Mouse (Mus musculus) hindbrain, embryonic 16.5 days (tissue): ENCODE measurements around the gene Mark4. TPM values are rescaled to one million over a fixed set of nuclear protein-coding genes. Genes with fewer than 3 reads are reported as not detected.
A peak's percentile ranks its signal among the peaks of the same experiment; 100 is the strongest.

Source experiments
- ATAC-seq: fragments of 200-750 bp; cut with Nextera tagmentation; 2 replicates; pipeline ENCODE4 v1.8.0; 2017; ENCODE audit warnings: moderate TSS enrichment, moderate library complexity
- H3K27ac ChIP-seq: fragments of 300-500 bp; sonication (generic); 2 replicates; pipeline ENCODE4 v1.5.1; 2014; ENCODE audit warnings: low read depth, mild to moderate bottlenecking, control low read depth, low read length, moderate library complexity
- H3K27me3 ChIP-seq: fragments of 300-500 bp; sonication (generic); replicated peaks from 2 replicates; pipeline ENCODE4 v1.6.1; 2014; ENCODE audit warnings: low read length; ENCODE audit not compliant: control insufficient read depth, insufficient read depth
- H3K36me3 ChIP-seq: fragments of 300-500 bp; sonication (generic); 2 replicates; pipeline ENCODE4 v1.6.1; 2014; ENCODE audit warnings: mild to moderate bottlenecking, low read length, moderate library complexity, mixed read lengths; ENCODE audit not compliant: control insufficient read depth, insufficient read depth
- H3K4me1 ChIP-seq: fragments of 300-500 bp; sonication (generic); 2 replicates; pipeline ENCODE4 v1.6.1; 2014; ENCODE audit warnings: low read depth, low read length; ENCODE audit not compliant: control insufficient read depth, insufficient read depth
- H3K4me2 ChIP-seq: fragments of 300-500 bp; sonication (generic); 2 replicates; pipeline ENCODE4 v1.6.1; 2014; ENCODE audit warnings: mild to moderate bottlenecking, low read length, control low read depth, moderate library complexity
- H3K4me3 ChIP-seq: fragments of 300-500 bp; sonication (generic); 2 replicates; pipeline ENCODE4 v1.5.1; 2014; ENCODE audit warnings: mild to moderate bottlenecking, low read length, control low read depth, moderate library complexity
- H3K9ac ChIP-seq: fragments of 300-500 bp; sonication (generic); 2 replicates; pipeline ENCODE4 v1.6.1; 2014; ENCODE audit warnings: low read depth, mild to moderate bottlenecking, control low read depth, low read length, moderate library complexity
- H3K9me3 ChIP-seq: fragments of 300-500 bp; sonication (generic); 2 replicates; pipeline ENCODE4 v1.6.1; 2014; ENCODE audit warnings: mild to moderate bottlenecking, low read length, moderate library complexity; ENCODE audit not compliant: control insufficient read depth
- WGBS: fragments of 180-500 bp; shearing (Covaris S2); extraction: QIAGEN DNeasy Blood & Tissue Kit; methylation state at CpG from one replicate; pipeline ENCODE4 v1.1.7; 2014; 5-methylcytosine and 5-hydroxymethylcytosine counted together
- polyA plus RNA-seq: library from polyadenylated mRNA; unstranded; fragments of >200 nt; fragmentation: Nextera tagmentation; extraction: Ambion mirVana; gene quantifications from 2 replicates; pipeline ENCODE4 v1.2.1, GENCODE M21; 2015

Mark4 gene
- polyA plus RNA-seq, 1 experiment from 2014 or later = 15.9 TPM

DNA sequence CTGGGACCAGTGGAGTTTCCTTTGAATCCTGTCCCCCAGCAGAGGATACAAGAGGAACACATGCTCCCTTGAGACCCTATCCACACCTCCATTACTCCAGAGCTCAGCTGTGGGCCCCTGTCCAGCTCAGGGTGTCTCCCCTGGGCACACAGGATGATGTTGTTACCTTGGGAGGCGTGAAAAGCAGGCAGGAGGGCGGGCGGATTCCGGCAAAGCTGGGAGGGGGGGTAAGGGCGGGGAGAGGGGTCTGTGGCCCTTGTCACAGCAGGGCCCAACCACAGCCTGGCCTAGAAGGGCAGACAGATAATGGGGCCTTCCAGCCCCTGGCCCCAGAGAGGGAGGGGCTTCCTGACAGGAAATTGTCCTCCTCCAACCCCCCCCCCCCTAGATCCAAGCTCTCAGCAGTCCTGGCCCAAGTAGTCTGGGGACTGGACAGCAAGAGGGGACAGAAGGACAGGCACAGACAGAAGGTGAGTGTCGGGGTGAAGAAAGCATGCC is 4.3 kb upstream of the Mark4 start, which contains the start of gene Exoc3l2:
Exoc3l2 (plus strand) TSS at position 448 of the 498 bp plus-strand sequence.
- H3K4me2 ChIP-seq = no peak within 1 kb of the TSS
- 22% methylated on average over 6 of the region's 6 CpGs for WGBS
- no peak for ATAC-seq
- H3K4me1 ChIP-seq = peaks cover 5% of the 10 kb centered on the region
- no peaks in the 10 kb centered on the region for H3K9me3 ChIP-seq
- no peaks in the 10 kb centered on the region for H3K36me3 ChIP-seq
- H3K27ac ChIP-seq = no peak within 1 kb of the TSS
- H3K4me3 ChIP-seq = no peak within 1 kb of the TSS
- 0 out of 2 replicates have a peak, but pooled peaks cover 10% of the 10 kb centered on the region for H3K27me3 ChIP-seq
- H3K9ac ChIP-seq = no peak within 1 kb of the TSS

GRCm38 (mm10) chr7:19462443-19462842 is 3.8 kb upstream of the Mark4 start:
- Histone ChIP-seq H3K9ac (no peak overlapping the region), H3K27ac (no peak overlapping the region), H3K27me3 (0 out of 2 replicates have a peak, but pooled peaks cover 10% of the 10 kb centered on the region), H3K4me1 (peaks cover 7% of the 10 kb centered on the region), H3K9me3 (no peaks in the 10 kb centered on the region), H3K4me2 (no peak overlapping the region), H3K36me3 (no peaks in the 10 kb centered on the region), H3K4me3 (no peak overlapping the region)
- 69% methylated on average over 4 of the region's 4 CpGs for WGBS
- no peak for ATAC-seq

DNA sequence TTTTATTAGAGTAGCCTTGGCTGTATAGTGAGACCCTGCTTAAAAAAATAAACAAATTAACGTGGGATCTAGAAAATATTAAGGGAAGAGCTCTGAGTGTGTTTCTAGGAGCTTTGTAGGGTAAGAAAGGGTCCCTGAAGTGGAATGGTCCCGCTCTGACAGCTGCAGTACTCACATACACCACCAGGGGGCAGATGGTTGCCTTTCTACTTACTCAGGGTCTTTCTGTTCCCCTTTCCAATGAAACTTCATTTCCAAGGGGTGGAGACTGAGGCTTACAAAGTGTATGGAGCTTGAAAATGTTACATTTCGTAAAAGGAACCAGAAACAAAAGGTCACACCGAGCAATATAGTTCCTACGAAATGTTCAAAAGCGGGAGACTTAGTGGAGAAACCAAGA is 2.9 kb upstream of the Mark4 start:
- WGBS = 7% methylated on average over 6 of the region's 6 CpGs
- ATAC-seq = no peak
- H3K4me2 ChIP-seq = no peak overlapping the region
- H3K36me3 ChIP-seq = no peaks in the 10 kb centered on the region
- H3K9me3 ChIP-seq = no peaks in the 10 kb centered on the region
- H3K9ac ChIP-seq = no peak overlapping the region
- no peak overlapping the region for H3K27ac ChIP-seq
- H3K4me3 ChIP-seq = no peak overlapping the region
- H3K27me3 ChIP-seq = 0 out of 2 replicates have a peak, but pooled peaks cover 10% of the 10 kb centered on the region
- H3K4me1 ChIP-seq = peaks cover 17% of the 10 kb centered on the region

DNA sequence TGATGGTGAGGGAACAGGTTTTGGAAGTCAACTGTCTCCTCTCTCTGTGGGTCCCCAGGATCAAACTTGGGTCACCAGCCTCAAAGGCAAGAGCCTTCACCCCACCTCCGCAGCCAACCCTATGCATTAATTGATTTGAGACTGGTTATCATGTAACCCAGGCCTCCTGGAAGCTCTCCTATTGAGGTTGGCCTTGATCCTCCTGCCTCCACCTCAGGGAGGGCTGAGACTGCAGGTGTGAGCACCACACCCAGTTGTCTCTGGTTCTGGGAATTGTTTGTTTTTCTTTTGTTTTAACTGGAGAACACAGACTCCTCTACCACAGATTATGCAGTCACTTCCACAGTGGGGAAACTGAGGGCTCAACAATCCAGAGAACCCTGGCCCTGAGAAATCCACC is 1.9 kb upstream of the Mark4 start:
- Histone ChIP-seq H3K4me2 (no peak overlapping the region), H3K4me3 (no peak overlapping the region), H3K9ac (no peak overlapping the region), H3K9me3 (no peaks in the 10 kb centered on the region), H3K36me3 (no peaks in the 10 kb centered on the region; the same call in 1 of the 2 replicates), H3K4me1 (peaks cover 26% of the 10 kb centered on the region), H3K27ac (no peak overlapping the region), H3K27me3 (0 out of 2 replicates have a peak, but pooled peaks cover 10% of the 10 kb centered on the region)
- ATAC-seq = no peak
- WGBS = 71% methylated on average over 1 of the region's 1 CpGs

DNA sequence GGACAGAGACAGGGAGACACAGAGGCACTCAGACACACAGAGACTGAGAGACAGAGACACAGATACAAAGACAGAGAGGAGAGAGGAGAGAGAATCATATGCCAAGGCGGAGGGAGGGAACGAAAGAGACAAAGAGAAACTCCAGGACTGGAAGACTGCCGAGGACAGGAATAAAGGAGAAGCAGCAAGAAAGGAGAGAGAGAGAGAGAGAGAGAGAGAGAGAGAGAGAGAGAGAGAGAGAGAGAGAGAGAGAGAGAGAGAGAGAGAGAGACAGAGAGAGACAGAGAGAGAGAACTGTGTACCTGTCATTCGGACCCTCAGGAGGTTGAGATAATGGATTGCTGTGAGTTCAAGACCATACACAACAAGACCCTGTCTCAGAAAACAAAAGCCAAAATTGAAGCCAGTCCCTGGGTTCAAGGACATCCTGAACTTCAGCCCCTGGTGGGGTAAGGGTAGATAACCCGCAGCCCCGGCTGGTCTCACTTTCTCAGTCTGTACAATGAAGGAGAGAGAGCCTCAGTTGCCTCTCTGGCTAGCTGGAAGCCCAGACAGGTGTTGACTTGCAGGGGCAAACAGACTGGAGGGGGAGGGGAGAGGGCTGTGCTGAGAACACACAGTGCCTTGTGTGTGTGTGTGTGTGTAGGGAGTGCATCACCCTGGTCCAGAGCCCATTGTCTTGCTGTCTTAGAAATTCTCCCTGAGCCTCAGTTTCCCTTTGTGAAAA is 686 bp upstream of the Mark4 start:
- Histone ChIP-seq H3K36me3 (no peaks in the 10 kb centered on the region; the same call in 1 of the 2 replicates), H3K4me1 (peaks cover 26% of the 10 kb centered on the region), H3K4me2 (peak overlapping the region; percentile 95), H3K9ac (peak overlapping the region; percentile 86), H3K9me3 (no peaks in the 10 kb centered on the region), H3K4me3 (peak overlapping the region; percentile 93), H3K27ac (peak overlapping the region; percentile 83), H3K27me3 (0 out of 2 replicates have a peak, but pooled peaks cover 2% of the 10 kb centered on the region)
- 17% methylated on average over 6 of the region's 6 CpGs for WGBS
- 0 out of 2 replicates have a peak, but pooled peaks have one; percentile 1 for ATAC-seq

- peak overlapping the region; percentile 93 for H3K4me3 ChIP-seq
- under 1% methylated on average over 30 of the region's 31 CpGs for WGBS
- peak; percentile 79 for ATAC-seq
- peak overlapping the region; percentile 86 for H3K9ac ChIP-seq
- no peaks in the 10 kb centered on the region; the same call in 1 of the 2 replicates for H3K36me3 ChIP-seq
- peak overlapping the region; percentile 95 for H3K4me2 ChIP-seq
- 0 out of 2 replicates have a peak, but pooled peaks cover 1% of the 10 kb centered on the region for H3K27me3 ChIP-seq
- H3K9me3 ChIP-seq = no peaks in the 10 kb centered on the region
- H3K4me1 ChIP-seq = peaks cover 26% of the 10 kb centered on the region
- peak overlapping the region; percentile 83 for H3K27ac ChIP-seq
Observed at GRCm38 (mm10) chr7:19458072-19458486, 542 bp downstream of the Mark4 start.

- 8% methylated on average over 13 of the region's 14 CpGs for WGBS
- no peaks in the 10 kb centered on the region for H3K9me3 ChIP-seq
- H3K4me2 ChIP-seq = peak overlapping the region; percentile 95
- H3K9ac ChIP-seq = peak overlapping the region; percentile 86
- peaks cover 26% of the 10 kb centered on the region for H3K4me1 ChIP-seq
- no peaks in the 10 kb centered on the region; the same call in 1 of the 2 replicates for H3K36me3 ChIP-seq
- ATAC-seq = peak; percentile 32
- no peaks in the 10 kb centered on the region for H3K27me3 ChIP-seq
- peak overlapping the region; percentile 93 for H3K4me3 ChIP-seq
- peak overlapping the region; percentile 83 for H3K27ac ChIP-seq
Observed at GRCm38 (mm10) chr7:19457414-19458071, 1.1 kb downstream of the Mark4 start.

GRCm38 (mm10) chr7:19456628-19457027 is 2.0 kb downstream of the Mark4 start:
- no peak overlapping the region for H3K9ac ChIP-seq
- peaks cover 4% of the 10 kb centered on the region for H3K36me3 ChIP-seq
- 95% methylated on average over 7 of the region's 7 CpGs for WGBS
- peaks cover 26% of the 10 kb centered on the region for H3K4me1 ChIP-seq
- no peaks in the 10 kb centered on the region for H3K27me3 ChIP-seq
- ATAC-seq = no peak
- peak overlapping the region; percentile 95 for H3K4me2 ChIP-seq
- H3K4me3 ChIP-seq = peak overlapping the region; percentile 93
- H3K9me3 ChIP-seq = no peaks in the 10 kb centered on the region
- no peak overlapping the region for H3K27ac ChIP-seq
